Mouse (Mus musculus) E14TG2a.4 (cell line): ENCODE data around the gene Olfr1209.

Experiments used
- H3K27me3 ChIP-seq: 2 replicates; pipeline ENCODE4 v1.6.1; 2014; ENCODE audit warnings: low read length, control low read depth; ENCODE audit not compliant: insufficient read depth
- H3K36me3 ChIP-seq: 2 replicates; pipeline ENCODE4 v1.6.1; 2014; ENCODE audit warnings: low read length, control low read depth; ENCODE audit not compliant: insufficient read depth
- H3K4me1 ChIP-seq: replicated peaks from 2 replicates; pipeline ENCODE4 v1.6.1; 2014; ENCODE audit warnings: low read depth, low read length, control low read depth
- H3K4me3 ChIP-seq: replicated peaks from 2 replicates; pipeline ENCODE4 v1.5.1; 2014; ENCODE audit warnings: mild to moderate bottlenecking, low read length
- H3K9me3 ChIP-seq: 2 replicates; pipeline ENCODE4 v1.6.1; 2014; ENCODE audit warnings: low read length, control low read depth
- CTCF ChIP-seq: conservative IDR thresholded peaks from 2 replicates; pipeline ENCODE4 v1.5.1; 2014; ENCODE audit warnings: low read length
- NANOG ChIP-seq: IDR thresholded peaks from 2 replicates; pipeline ENCODE4 v1.6.1; 2014; ENCODE audit warnings: borderline replicate concordance, low read length, mixed read lengths
- POU5F1 ChIP-seq: IDR thresholded peaks from 2 replicates; pipeline ENCODE4 v1.6.1; 2014; ENCODE audit warnings: low read length, borderline replicate concordance

Olfr1209 gene

GRCm38 (mm10) chr2:88915057-88915456 lies at the start of gene Olfr1209:
Gene Olfr1209, minus strand, starts transcription at chr2:88915157.
- Histone ChIP-seq H3K4me1 (no peaks in the 10 kb centered on the region), H3K9me3 (no peaks in the 10 kb centered on the region), H3K27me3 (no peaks in the 10 kb centered on the region), H3K36me3 (no peaks in the 10 kb centered on the region), H3K4me3 (no peak within 1 kb of the TSS)
- TF ChIP-seq POU5F1 (no peak), NANOG (no peak), CTCF (no peak)

GRCm38 (mm10) chr2:88953669-88954068 lies 38.7 kb upstream of the Olfr1209 start, which contains the start of gene Olfr1212:
Gene Olfr1212, plus strand, starts transcription at chr2:88953969.
- TF ChIP-seq NANOG, result no peak
- no peak for TF ChIP-seq POU5F1
- TF ChIP-seq CTCF, result no peak
- Histone ChIP-seq H3K9me3 (no peaks in the 10 kb centered on the region), H3K4me3 (no peak within 1 kb of the TSS), H3K36me3 (no peaks in the 10 kb centered on the region), H3K27me3 (no peaks in the 10 kb centered on the region), H3K4me1 (no peaks in the 10 kb centered on the region)

DNA sequence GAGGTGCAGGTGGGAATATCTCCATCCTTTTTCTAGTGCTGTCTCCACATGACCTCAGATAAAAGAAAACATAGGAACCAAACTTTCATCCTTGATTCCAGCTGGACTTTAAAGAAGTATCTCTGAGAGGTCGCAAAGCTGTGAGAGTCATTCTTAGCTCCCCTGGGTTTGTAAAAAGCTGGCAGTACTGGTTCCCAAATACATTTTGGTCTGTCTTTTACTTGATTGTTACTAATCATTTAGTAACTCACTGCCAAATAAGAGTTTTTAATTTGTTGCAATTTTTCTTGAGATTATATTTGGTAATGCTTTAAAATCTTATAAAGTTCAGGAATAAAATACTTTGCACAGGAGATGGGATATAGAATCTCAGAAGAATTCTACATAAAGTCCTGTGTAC lies 23.1 kb upstream of the Olfr1209 start, which contains the start of gene Olfr1211:
Olfr1211 (minus strand) TSS at position 101 of the 400 bp plus-strand sequence.
- Histone ChIP-seq H3K4me3 (no peak within 1 kb of the TSS), H3K4me1 (no peaks in the 10 kb centered on the region), H3K9me3 (no peaks in the 10 kb centered on the region), H3K36me3 (no peaks in the 10 kb centered on the region), H3K27me3 (no peaks in the 10 kb centered on the region)
- TF ChIP-seq CTCF (no peak), NANOG (no peak), POU5F1 (no peak)

- Histone ChIP-seq H3K36me3 (no peaks in the 10 kb centered on the region), H3K27me3 (no peaks in the 10 kb centered on the region), H3K4me3 (no peak within 1 kb of the TSS), H3K4me1 (no peaks in the 10 kb centered on the region), H3K9me3 (no peaks in the 10 kb centered on the region)
- TF ChIP-seq NANOG (no peak), POU5F1 (no peak), CTCF (no peak)
Observed at GRCm38 (mm10) chr2:88902211-88902610, 12.7 kb downstream of the Olfr1209 start, which contains the start of gene Olfr1208. Gene Olfr1208, minus strand, starts transcription at chr2:88902311.

DNA sequence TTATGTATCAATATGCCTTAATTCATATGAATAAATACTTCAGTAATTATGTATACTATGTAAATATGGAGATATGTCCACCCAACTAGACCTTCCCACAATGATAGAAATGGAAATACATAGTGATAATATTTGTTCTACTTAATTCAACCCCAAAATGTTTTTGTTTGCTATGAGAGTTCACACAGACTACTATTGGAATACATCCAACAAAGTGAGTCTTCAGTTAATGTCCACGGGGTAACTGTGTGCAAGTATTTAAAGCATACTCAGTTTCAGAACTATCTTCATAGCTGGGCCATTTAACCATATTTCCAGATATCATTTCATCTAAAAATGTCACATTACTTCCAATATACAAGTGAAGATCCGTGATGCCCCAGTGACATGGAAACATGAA lies 52.0 kb downstream of the Olfr1209 start, which contains the start of gene Olfr1206:
Olfr1206 (plus strand) TSS at position 301 of the 400 bp plus-strand sequence.
- no peak for TF ChIP-seq NANOG
- TF ChIP-seq POU5F1, result no peak
- no peak for TF ChIP-seq CTCF
- H3K4me3 ChIP-seq, result no peak within 1 kb of the TSS
- no peaks in the 10 kb centered on the region for H3K36me3 ChIP-seq
- H3K27me3 ChIP-seq, result no peaks in the 10 kb centered on the region
- H3K9me3 ChIP-seq, result no peaks in the 10 kb centered on the region
- no peaks in the 10 kb centered on the region for H3K4me1 ChIP-seq
